Mouse (Mus musculus): ENCODE results near the gene Filip1l. TPM values are rescaled to one million over a fixed set of nuclear protein-coding genes. Genes with fewer than 3 reads are reported as not detected.

Filip1l gene
- polyA plus RNA-seq, 1 experiment from 2014 or later = 6.6 TPM

- WGBS = 92% methylated on average over 6 of the region's 6 CpGs
- Histone ChIP-seq H3K4me1 (no peaks in the 10 kb centered on the region), H3K4me3 (replicated peaks) (no peak overlapping the region), H3K27me3 (no peaks in the 10 kb centered on the region), H3K36me3 (replicated peaks) (no peaks in the 10 kb centered on the region), H3K4me2 (no peak overlapping the region), H3K27ac (no peak overlapping the region), H3K9me3 (no peaks in the 10 kb centered on the region), H3K9ac (no peak overlapping the region)
- no peak for ATAC-seq (ENCODE audit: low FRiP score)
Measured at GRCm38 (mm10) chr16:57506133-57506532, 153.2 kb downstream of the Filip1l start.

- no peaks in the 10 kb centered on the region for H3K9me3 ChIP-seq
- 93% methylated on average over 1 of the region's 1 CpGs for WGBS
- no peaks in the 10 kb centered on the region for H3K4me1 ChIP-seq
- no peak overlapping the region for H3K9ac ChIP-seq
- no peak overlapping the region for H3K4me2 ChIP-seq
- H3K36me3 ChIP-seq (replicated peaks) = no peaks in the 10 kb centered on the region
- ATAC-seq (ENCODE audit: low FRiP score) = no peak
- no peaks in the 10 kb centered on the region for H3K27me3 ChIP-seq
- no peak overlapping the region for H3K27ac ChIP-seq
- H3K4me3 ChIP-seq (replicated peaks) = no peak overlapping the region
Measured at GRCm38 (mm10) chr16:57508351-57508750, 155.5 kb downstream of the Filip1l start.

GRCm38 (mm10) chr16:57509099-57509498 lies 156.2 kb downstream of the Filip1l start:
- Histone ChIP-seq H3K27me3 (no peaks in the 10 kb centered on the region), H3K4me1 (no peaks in the 10 kb centered on the region), H3K27ac (no peak overlapping the region), H3K9me3 (no peaks in the 10 kb centered on the region), H3K36me3 (replicated peaks) (no peaks in the 10 kb centered on the region), H3K4me2 (no peak overlapping the region), H3K4me3 (replicated peaks) (no peak overlapping the region), H3K9ac (no peak overlapping the region)
- ATAC-seq (ENCODE audit: low FRiP score) = no peak
- WGBS = 97% methylated on average over 3 of the region's 3 CpGs

- Histone ChIP-seq H3K9me3 (no peaks in the 10 kb centered on the region), H3K27ac (no peak overlapping the region), H3K36me3 (replicated peaks) (no peaks in the 10 kb centered on the region), H3K27me3 (no peaks in the 10 kb centered on the region), H3K9ac (no peak overlapping the region), H3K4me3 (replicated peaks) (no peak overlapping the region), H3K4me2 (no peak overlapping the region), H3K4me1 (no peaks in the 10 kb centered on the region)
- ATAC-seq (ENCODE audit: low FRiP score) = no peak
- 90% methylated on average over 7 of the region's 7 CpGs for WGBS
Measured at GRCm38 (mm10) chr16:57513562-57513961, 160.7 kb downstream of the Filip1l start.

- H3K36me3 ChIP-seq (replicated peaks) = no peaks in the 10 kb centered on the region
- no peak overlapping the region for H3K9ac ChIP-seq
- no peak for ATAC-seq (ENCODE audit: low FRiP score)
- no peaks in the 10 kb centered on the region for H3K9me3 ChIP-seq
- H3K27ac ChIP-seq = no peak overlapping the region
- no peaks in the 10 kb centered on the region for H3K4me1 ChIP-seq
- no peaks in the 10 kb centered on the region for H3K27me3 ChIP-seq
- H3K4me2 ChIP-seq = no peak overlapping the region
- H3K4me3 ChIP-seq (replicated peaks) = no peak overlapping the region
- 67% methylated on average over 4 of the region's 4 CpGs for WGBS
Measured at GRCm38 (mm10) chr16:57514371-57514770, 161.5 kb downstream of the Filip1l start.

GRCm38 (mm10) chr16:57515636-57516035 lies 162.7 kb downstream of the Filip1l start:
- no peaks in the 10 kb centered on the region for H3K36me3 ChIP-seq (replicated peaks)
- H3K4me1 ChIP-seq = no peaks in the 10 kb centered on the region
- H3K9me3 ChIP-seq = no peaks in the 10 kb centered on the region
- H3K4me2 ChIP-seq = no peak overlapping the region
- no peak for ATAC-seq (ENCODE audit: low FRiP score)
- H3K9ac ChIP-seq = no peak overlapping the region
- no peak overlapping the region for H3K4me3 ChIP-seq (replicated peaks)
- WGBS = 92% methylated on average over 10 of the region's 10 CpGs
- no peaks in the 10 kb centered on the region for H3K27me3 ChIP-seq
- no peak overlapping the region for H3K27ac ChIP-seq

- H3K9ac ChIP-seq = no peak overlapping the region
- no peak overlapping the region for H3K4me2 ChIP-seq
- H3K9me3 ChIP-seq = no peaks in the 10 kb centered on the region
- no peaks in the 10 kb centered on the region for H3K4me1 ChIP-seq
- no peak overlapping the region for H3K27ac ChIP-seq
- 88% methylated on average over 5 of the region's 5 CpGs for WGBS
- H3K36me3 ChIP-seq (replicated peaks) = no peaks in the 10 kb centered on the region
- no peak overlapping the region for H3K4me3 ChIP-seq (replicated peaks)
- H3K27me3 ChIP-seq = no peaks in the 10 kb centered on the region
- no peak for ATAC-seq (ENCODE audit: low FRiP score)
Measured at GRCm38 (mm10) chr16:57525046-57525445, 172.2 kb downstream of the Filip1l start.

- WGBS = 78% methylated on average over 4 of the region's 4 CpGs
- H3K4me3 ChIP-seq (replicated peaks) = no peak overlapping the region
Measured at GRCm38 (mm10) chr16:57525476-57525875, 172.6 kb downstream of the Filip1l start.

GRCm38 (mm10) chr16:57526893-57527292 lies 174.0 kb downstream of the Filip1l start:
- ATAC-seq (ENCODE audit: low FRiP score) = no peak
- H3K27ac ChIP-seq = no peak overlapping the region
- H3K4me3 ChIP-seq (replicated peaks) = no peak overlapping the region
- no peaks in the 10 kb centered on the region for H3K9me3 ChIP-seq
- WGBS = 95% methylated on average over 7 of the region's 7 CpGs
- H3K4me1 ChIP-seq = no peaks in the 10 kb centered on the region
- no peak overlapping the region for H3K9ac ChIP-seq
- no peaks in the 10 kb centered on the region for H3K36me3 ChIP-seq (replicated peaks)
- H3K4me2 ChIP-seq = no peak overlapping the region
- no peaks in the 10 kb centered on the region for H3K27me3 ChIP-seq

More at GRCm38 (mm10) chr16:57525476-57525875, 172.6 kb downstream of the Filip1l start:
- Histone ChIP-seq H3K4me2 (no peak overlapping the region), H3K9me3 (no peaks in the 10 kb centered on the region), H3K27ac (no peak overlapping the region), H3K27me3 (no peaks in the 10 kb centered on the region), H3K4me1 (no peaks in the 10 kb centered on the region), H3K36me3 (replicated peaks) (no peaks in the 10 kb centered on the region), H3K9ac (no peak overlapping the region)
- no peak for ATAC-seq (ENCODE audit: low FRiP score)

GRCm38 (mm10) chr16:57528457-57528856 lies 175.6 kb downstream of the Filip1l start:
- Histone ChIP-seq H3K27ac (no peak overlapping the region), H3K36me3 (replicated peaks) (no peaks in the 10 kb centered on the region), H3K4me2 (no peak overlapping the region), H3K4me1 (no peaks in the 10 kb centered on the region; the same call in 1 of the 2 replicates), H3K4me3 (replicated peaks) (no peak overlapping the region), H3K27me3 (no peaks in the 10 kb centered on the region), H3K9me3 (no peaks in the 10 kb centered on the region), H3K9ac (no peak overlapping the region)
- 69% methylated on average over 4 of the region's 4 CpGs for WGBS
- ATAC-seq (ENCODE audit: low FRiP score) = no peak

- H3K27ac ChIP-seq = no peak overlapping the region
- H3K36me3 ChIP-seq (replicated peaks) = no peaks in the 10 kb centered on the region
- ATAC-seq (ENCODE audit: low FRiP score) = no peak
Measured at GRCm38 (mm10) chr16:57530547-57530946, 177.7 kb downstream of the Filip1l start.

GRCm38 (mm10) chr16:57532081-57532493 lies 179.2 kb downstream of the Filip1l start:
- Histone ChIP-seq H3K27ac (no peak overlapping the region), H3K9ac (no peak overlapping the region), H3K9me3 (no peaks in the 10 kb centered on the region), H3K36me3 (replicated peaks) (no peaks in the 10 kb centered on the region), H3K4me3 (replicated peaks) (no peak overlapping the region), H3K4me1 (no peaks in the 10 kb centered on the region; the same call in 1 of the 2 replicates), H3K27me3 (no peaks in the 10 kb centered on the region), H3K4me2 (no peak overlapping the region)
- no peak for ATAC-seq (ENCODE audit: low FRiP score)
- WGBS = 25% methylated on average over 6 of the region's 6 CpGs

More at GRCm38 (mm10) chr16:57530547-57530946, 177.7 kb downstream of the Filip1l start:
- no peak overlapping the region for H3K4me3 ChIP-seq (replicated peaks)
- H3K4me1 ChIP-seq = no peaks in the 10 kb centered on the region; the same call in 1 of the 2 replicates
- no peaks in the 10 kb centered on the region for H3K27me3 ChIP-seq
- no peak overlapping the region for H3K9ac ChIP-seq
- H3K9me3 ChIP-seq = no peaks in the 10 kb centered on the region
- WGBS = 93% methylated on average over 4 of the region's 4 CpGs
- no peak overlapping the region for H3K4me2 ChIP-seq

- Histone ChIP-seq H3K9me3 (no peaks in the 10 kb centered on the region), H3K27ac (no peak overlapping the region), H3K27me3 (no peaks in the 10 kb centered on the region), H3K4me2 (no peak overlapping the region), H3K4me1 (no peaks in the 10 kb centered on the region; the same call in 1 of the 2 replicates), H3K4me3 (replicated peaks) (no peak overlapping the region), H3K36me3 (replicated peaks) (no peaks in the 10 kb centered on the region), H3K9ac (no peak overlapping the region)
- 95% methylated on average over 1 of the region's 1 CpGs for WGBS
- no peak for ATAC-seq (ENCODE audit: low FRiP score)
Measured at GRCm38 (mm10) chr16:57534365-57534764, 181.5 kb downstream of the Filip1l start.
